Mouse (Mus musculus): ENCODE data around the gene Extl1. TPM values are rescaled to one million over a fixed set of nuclear protein-coding genes. Genes with fewer than 3 reads are reported as not detected.

Gene Extl1
- polyA plus RNA-seq, 1 experiment = 8.9 TPM

DNA sequence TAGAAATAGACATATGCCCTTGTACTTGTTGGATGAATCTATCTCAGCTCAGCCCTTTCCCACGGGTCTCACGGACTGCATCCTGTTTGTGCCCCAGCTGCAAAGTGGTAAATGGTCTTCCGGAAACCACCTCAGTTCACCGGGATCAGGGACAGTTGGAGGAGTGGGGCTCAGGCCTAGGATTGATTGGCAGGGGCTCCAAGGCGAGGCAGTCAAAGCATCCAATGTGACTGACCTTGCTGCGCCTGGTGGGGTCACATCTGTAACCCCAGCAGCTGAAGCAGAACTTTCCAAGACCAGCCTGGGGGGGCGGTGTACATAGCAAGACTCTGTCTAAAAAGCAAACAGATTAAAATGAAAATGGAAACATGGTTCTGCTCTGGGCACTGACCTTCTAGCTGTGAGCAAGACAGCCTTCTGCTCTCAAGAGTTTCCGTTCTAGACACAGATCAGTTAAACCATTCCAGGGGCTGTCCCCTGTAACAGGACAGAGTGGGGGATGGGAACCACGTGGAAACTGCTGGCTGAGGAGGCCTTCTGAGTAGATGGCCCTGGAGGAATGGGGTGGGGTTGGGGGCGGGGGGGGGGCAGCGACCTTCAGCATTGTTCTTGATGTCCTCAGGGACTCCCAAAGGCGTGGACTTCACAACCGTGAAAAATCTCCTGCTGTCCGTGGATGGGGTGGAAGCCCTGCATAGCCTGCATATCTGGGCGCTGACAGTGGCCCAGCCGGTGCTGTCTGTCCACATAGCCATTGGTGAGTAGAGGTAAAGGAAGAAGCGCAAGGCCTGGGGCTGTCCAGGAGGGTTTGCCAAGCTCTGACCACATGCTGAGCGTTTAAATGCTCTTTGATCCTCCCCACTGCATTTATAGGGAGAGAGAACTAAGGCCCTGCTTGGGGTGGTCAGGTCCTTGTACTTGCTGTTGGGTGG lies 32.1 kb downstream of the Extl1 start:
- H3K4me3 ChIP-seq (ENCODE audit: control insufficient read depth, insufficient read depth, low read length) = no peak overlapping the region
- DNase-seq = no peak
- peaks cover 12% of the 10 kb centered on the region for H3K4me1 ChIP-seq (replicated peaks; ENCODE audit: control insufficient read depth, insufficient read depth, low read length)
- H3K36me3 ChIP-seq (ENCODE audit: control insufficient read depth, insufficient read depth, low read length) = no peaks in the 10 kb centered on the region
- H3K27me3 ChIP-seq (ENCODE audit: control insufficient read depth, insufficient read depth, low read length) = no peaks in the 10 kb centered on the region
- WGBS = 74% methylated on average over 18 of the region's 18 CpGs
- TF ChIP-seq POLR2A (IDR thresholded peaks at IDR 0.05; ENCODE audit: control insufficient read depth, extremely low read depth, insufficient read depth, low read length, poor library complexity) (no peak), CTCF (IDR thresholded peaks at IDR 0.05; ENCODE audit: borderline replicate concordance, control insufficient read depth, extremely low read depth, insufficient read depth, low read length, poor library complexity) (no peak)
- no peak overlapping the region for H3K27ac ChIP-seq (ENCODE audit: control insufficient read depth, insufficient read depth, low read length)

DNA sequence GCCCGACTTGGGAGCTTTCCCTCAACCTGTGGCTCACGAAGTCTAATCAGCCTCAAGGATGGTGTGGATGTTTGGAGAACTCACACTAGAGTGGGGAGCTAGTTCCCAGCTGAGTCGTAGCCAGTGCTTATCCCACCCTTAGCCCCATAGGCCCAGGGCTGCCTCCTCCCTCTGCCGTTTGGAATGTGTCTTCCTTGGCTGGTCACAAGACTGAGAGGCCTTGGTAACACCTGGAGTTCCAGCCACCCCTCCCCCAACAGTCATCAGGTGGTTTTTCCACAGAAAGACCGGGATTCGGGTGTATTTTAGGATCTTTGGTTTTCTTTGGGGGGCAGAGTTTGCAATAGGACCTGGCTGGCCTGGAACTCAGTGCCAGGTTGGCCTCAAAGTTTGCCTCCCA lies 33.0 kb downstream of the Extl1 start:
- Histone ChIP-seq H3K27ac (ENCODE audit: control insufficient read depth, insufficient read depth, low read length) (no peak overlapping the region), H3K4me3 (ENCODE audit: control insufficient read depth, insufficient read depth, low read length) (no peak overlapping the region), H3K4me1 (replicated peaks; ENCODE audit: control insufficient read depth, insufficient read depth, low read length) (peaks cover 2% of the 10 kb centered on the region), H3K36me3 (ENCODE audit: control insufficient read depth, insufficient read depth, low read length) (no peaks in the 10 kb centered on the region), H3K27me3 (ENCODE audit: control insufficient read depth, insufficient read depth, low read length) (no peaks in the 10 kb centered on the region)
- WGBS = 94% methylated on average over 6 of the region's 6 CpGs
- no peak for DNase-seq
- TF ChIP-seq POLR2A (IDR thresholded peaks at IDR 0.05; ENCODE audit: control insufficient read depth, extremely low read depth, insufficient read depth, low read length, poor library complexity) (no peak), CTCF (IDR thresholded peaks at IDR 0.05; ENCODE audit: borderline replicate concordance, control insufficient read depth, extremely low read depth, insufficient read depth, low read length, poor library complexity) (no peak)

DNA sequence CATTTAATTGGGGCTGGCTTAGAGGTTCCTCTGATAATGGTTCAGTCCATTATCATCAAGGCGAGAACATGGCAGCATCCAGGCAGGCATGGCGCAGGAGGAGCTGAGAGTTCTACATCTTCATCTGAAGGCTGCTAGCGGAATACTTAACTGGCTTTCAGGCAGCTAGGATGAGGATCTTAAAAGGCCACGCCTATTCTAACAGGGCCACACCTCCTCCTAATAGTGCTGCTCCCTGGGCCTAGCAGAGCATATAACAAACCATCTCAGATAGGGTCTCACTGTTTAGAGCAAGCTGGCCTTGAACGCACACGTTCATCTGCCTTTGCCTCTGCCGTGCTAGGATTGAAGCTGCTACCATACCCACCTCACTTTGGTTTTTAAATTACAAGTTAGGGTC lies 33.8 kb downstream of the Extl1 start:
- H3K4me1 ChIP-seq (replicated peaks; ENCODE audit: control insufficient read depth, insufficient read depth, low read length) = no peaks in the 10 kb centered on the region
- TF ChIP-seq POLR2A (IDR thresholded peaks at IDR 0.05; ENCODE audit: control insufficient read depth, extremely low read depth, insufficient read depth, low read length, poor library complexity) (no peak), CTCF (IDR thresholded peaks at IDR 0.05; ENCODE audit: borderline replicate concordance, control insufficient read depth, extremely low read depth, insufficient read depth, low read length, poor library complexity) (no peak)
- no peak overlapping the region for H3K4me3 ChIP-seq (ENCODE audit: control insufficient read depth, insufficient read depth, low read length)
- H3K27ac ChIP-seq (ENCODE audit: control insufficient read depth, insufficient read depth, low read length) = no peak overlapping the region
- H3K27me3 ChIP-seq (ENCODE audit: control insufficient read depth, insufficient read depth, low read length) = no peaks in the 10 kb centered on the region
- no peaks in the 10 kb centered on the region for H3K36me3 ChIP-seq (ENCODE audit: control insufficient read depth, insufficient read depth, low read length)
- no peak for DNase-seq
- WGBS = 95% methylated on average over 7 of the region's 7 CpGs

DNA sequence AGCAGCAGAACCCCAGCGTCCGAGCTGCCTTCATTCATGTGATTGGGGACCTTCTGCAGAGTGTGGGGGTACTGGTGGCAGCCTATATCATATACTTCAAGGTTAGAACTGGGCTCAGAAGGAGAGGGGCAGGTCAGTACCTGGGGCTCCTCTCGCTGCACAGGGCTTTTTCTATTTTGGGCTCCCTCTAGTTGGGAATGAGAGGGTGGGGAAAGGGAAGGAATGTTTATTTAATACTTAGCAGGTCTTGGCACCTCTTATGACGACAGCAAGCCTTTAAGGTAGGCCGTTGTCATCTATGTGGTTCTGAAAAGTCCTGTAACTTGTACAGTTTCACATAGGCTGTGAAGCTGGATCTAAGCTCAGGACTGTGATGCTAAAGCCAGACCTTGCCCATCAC lies 35.1 kb downstream of the Extl1 start:
- no peak for DNase-seq
- Histone ChIP-seq H3K27ac (ENCODE audit: control insufficient read depth, insufficient read depth, low read length) (no peak overlapping the region), H3K4me1 (replicated peaks; ENCODE audit: control insufficient read depth, insufficient read depth, low read length) (no peaks in the 10 kb centered on the region), H3K27me3 (ENCODE audit: control insufficient read depth, insufficient read depth, low read length) (no peaks in the 10 kb centered on the region; the same call in 1 of the 2 replicates), H3K4me3 (ENCODE audit: control insufficient read depth, insufficient read depth, low read length) (no peak overlapping the region), H3K36me3 (ENCODE audit: control insufficient read depth, insufficient read depth, low read length) (no peaks in the 10 kb centered on the region)
- TF ChIP-seq POLR2A (IDR thresholded peaks at IDR 0.05; ENCODE audit: control insufficient read depth, extremely low read depth, insufficient read depth, low read length, poor library complexity) = no peak
- TF ChIP-seq CTCF (IDR thresholded peaks at IDR 0.05; ENCODE audit: borderline replicate concordance, control insufficient read depth, extremely low read depth, insufficient read depth, low read length, poor library complexity) = no peak
- WGBS = 88% methylated on average over 5 of the region's 5 CpGs

DNA sequence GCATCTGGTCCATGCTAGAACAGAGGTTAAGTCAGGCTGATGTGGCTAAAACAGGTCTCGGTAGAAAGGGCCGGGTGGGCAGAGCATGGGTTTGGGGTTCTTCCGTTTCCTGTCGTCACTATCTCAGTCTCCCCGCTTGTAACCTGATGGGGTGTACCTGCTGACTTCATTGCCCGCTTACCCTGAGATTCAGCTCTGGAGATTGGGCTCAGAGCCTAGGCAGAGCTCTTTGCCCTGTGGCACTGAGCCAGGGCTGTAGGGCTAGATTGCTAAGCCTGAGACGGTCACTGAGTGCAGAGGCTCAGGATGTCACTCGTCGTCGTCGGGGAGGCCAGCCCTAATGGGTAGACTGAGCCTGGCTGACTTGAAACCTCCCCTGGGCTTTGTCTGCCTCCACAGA lies 35.6 kb downstream of the Extl1 start:
- no peak overlapping the region for H3K27ac ChIP-seq (ENCODE audit: control insufficient read depth, insufficient read depth, low read length)

DNA sequence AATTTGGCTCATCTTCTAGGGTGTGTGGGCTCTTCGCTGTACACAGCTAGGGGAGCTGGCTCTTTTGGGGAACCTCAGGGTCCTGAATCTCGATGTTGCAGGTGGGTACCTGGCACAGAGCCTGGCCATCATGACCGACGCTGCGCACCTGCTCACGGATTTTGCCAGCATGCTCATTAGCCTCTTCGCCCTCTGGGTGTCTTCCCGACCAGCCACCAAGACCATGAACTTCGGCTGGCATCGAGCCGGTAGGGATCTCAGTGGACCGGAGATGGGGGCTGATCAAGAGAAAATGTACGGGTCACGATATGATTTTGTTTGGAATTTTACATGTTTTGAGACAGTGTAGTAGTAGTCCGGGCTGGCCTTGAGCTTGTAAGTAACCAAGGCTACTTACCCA lies 37.8 kb downstream of the Extl1 start:
- Histone ChIP-seq H3K4me1 (replicated peaks; ENCODE audit: control insufficient read depth, insufficient read depth, low read length) (peaks cover 7% of the 10 kb centered on the region), H3K4me3 (ENCODE audit: control insufficient read depth, insufficient read depth, low read length) (no peak overlapping the region), H3K27ac (ENCODE audit: control insufficient read depth, insufficient read depth, low read length) (no peak overlapping the region)

More for the DNA sequence above, 35.6 kb downstream of the Extl1 start:
- no peak overlapping the region for H3K4me3 ChIP-seq (ENCODE audit: control insufficient read depth, insufficient read depth, low read length)
- H3K27me3 ChIP-seq (ENCODE audit: control insufficient read depth, insufficient read depth, low read length) = peaks cover 3% of the 10 kb centered on the region; the same call in 1 of the 2 replicates
- TF ChIP-seq CTCF (IDR thresholded peaks at IDR 0.05; ENCODE audit: borderline replicate concordance, control insufficient read depth, extremely low read depth, insufficient read depth, low read length, poor library complexity) (no peak), POLR2A (IDR thresholded peaks at IDR 0.05; ENCODE audit: control insufficient read depth, extremely low read depth, insufficient read depth, low read length, poor library complexity) (no peak)
- peaks cover 4% of the 10 kb centered on the region for H3K4me1 ChIP-seq (replicated peaks; ENCODE audit: control insufficient read depth, insufficient read depth, low read length)
- WGBS = 91% methylated on average over 11 of the region's 11 CpGs
- no peaks in the 10 kb centered on the region for H3K36me3 ChIP-seq (ENCODE audit: control insufficient read depth, insufficient read depth, low read length)
- no peak for DNase-seq

More for the DNA sequence above, 37.8 kb downstream of the Extl1 start:
- no peak for TF ChIP-seq CTCF (IDR thresholded peaks at IDR 0.05; ENCODE audit: borderline replicate concordance, control insufficient read depth, extremely low read depth, insufficient read depth, low read length, poor library complexity)
- TF ChIP-seq POLR2A (IDR thresholded peaks at IDR 0.05; ENCODE audit: control insufficient read depth, extremely low read depth, insufficient read depth, low read length, poor library complexity) = no peak
- no peak for DNase-seq
- H3K36me3 ChIP-seq (ENCODE audit: control insufficient read depth, insufficient read depth, low read length) = no peaks in the 10 kb centered on the region
- H3K27me3 ChIP-seq (ENCODE audit: control insufficient read depth, insufficient read depth, low read length) = peaks cover 12% of the 10 kb centered on the region
- WGBS = 91% methylated on average over 15 of the region's 15 CpGs
